Mouse (Mus musculus) hindbrain, embryonic 15.5 days (tissue): Measurements from ENCODE around the gene Gtf2e1. TPM values are rescaled to one million over a fixed set of nuclear protein-coding genes. Genes with fewer than 3 reads are reported as not detected.

Experiments
- ATAC-seq: fragments of 200-750 bp; cut with Nextera tagmentation; 2 replicates; pipeline ENCODE4 v1.8.0; 2017; ENCODE audit warnings: low read depth, moderate number of reproducible peaks, moderate TSS enrichment; ENCODE audit not compliant: low FRiP score
- H3K27ac ChIP-seq: fragments of 300-500 bp; sonication (generic); replicated peaks from 2 replicates; pipeline ENCODE4 v1.5.1; 2015; ENCODE audit warnings: mild to moderate bottlenecking, inconsistent platforms
- H3K27me3 ChIP-seq: fragments of 300-500 bp; sonication (generic); 2 replicates; pipeline ENCODE4 v1.6.1; 2015; ENCODE audit warnings: control low read depth, inconsistent platforms
- H3K36me3 ChIP-seq: fragments of 300-500 bp; sonication (generic); 2 replicates; pipeline ENCODE4 v1.6.1; 2015; ENCODE audit warnings: control low read depth, inconsistent platforms
- H3K4me1 ChIP-seq: fragments of 300-500 bp; sonication (generic); replicated peaks from 2 replicates; pipeline ENCODE4 v1.6.1; 2015; ENCODE audit warnings: control low read depth, inconsistent platforms
- H3K4me2 ChIP-seq: fragments of 300-500 bp; sonication (generic); 2 replicates; pipeline ENCODE4 v1.6.1; 2015; ENCODE audit warnings: moderate library complexity, mild to moderate bottlenecking, inconsistent platforms
- H3K4me3 ChIP-seq: fragments of 300-500 bp; sonication (generic); 2 replicates; pipeline ENCODE4 v1.5.1; 2015; ENCODE audit warnings: mild to moderate bottlenecking, inconsistent platforms
- H3K9ac ChIP-seq: fragments of 300-500 bp; sonication (generic); 2 replicates; pipeline ENCODE4 v1.6.1; 2015; ENCODE audit warnings: inconsistent platforms
- H3K9me3 ChIP-seq: fragments of 300-500 bp; sonication (generic); 2 replicates; pipeline ENCODE4 v1.6.1; 2016; ENCODE audit warnings: control low read depth, inconsistent platforms
- WGBS: fragments of 180-500 bp; shearing (Covaris S2); methylation state at CpG from one replicate; pipeline ENCODE4 v1.1.7; 2015; 5-methylcytosine and 5-hydroxymethylcytosine counted together
- polyA plus RNA-seq: library from polyadenylated mRNA; unstranded; fragments of >200 nt; fragmentation: Nextera tagmentation; extraction: Ambion mirVana; gene quantifications from 2 replicates; pipeline ENCODE4 v1.2.1, GENCODE M21; 2015

The Gtf2e1 gene
- polyA plus RNA-seq, 1 experiment from 2014 or later = 28.7 TPM

DNA sequence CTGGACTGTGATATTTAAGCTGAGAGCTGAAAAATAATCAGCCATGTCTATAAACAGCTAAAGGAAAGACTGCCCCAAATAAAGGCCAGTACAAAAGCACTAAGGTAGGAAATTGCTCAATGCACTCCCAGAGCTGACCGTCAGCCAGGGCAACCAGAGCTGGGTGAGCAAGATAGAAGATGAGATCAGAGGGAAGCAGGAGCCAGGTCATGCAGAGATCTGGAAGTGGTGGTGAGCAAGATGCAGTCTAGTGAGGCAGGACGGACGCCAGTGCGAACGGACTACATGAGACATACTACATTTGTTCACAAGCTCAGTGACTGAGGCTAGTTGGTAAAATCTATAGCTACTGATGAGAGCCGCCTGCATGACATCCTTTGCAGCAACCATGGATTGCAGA, 75.6 kb downstream of the Gtf2e1 start:
- H3K4me1 ChIP-seq = no peaks in the 10 kb centered on the region
- H3K4me3 ChIP-seq = no peak overlapping the region
- H3K27me3 ChIP-seq = no peaks in the 10 kb centered on the region
- H3K36me3 ChIP-seq = no peaks in the 10 kb centered on the region
- H3K9ac ChIP-seq = no peak overlapping the region
- H3K9me3 ChIP-seq = no peaks in the 10 kb centered on the region
- ATAC-seq = no peak
- H3K27ac ChIP-seq = no peak overlapping the region
- WGBS = 86% methylated on average over 6 of the region's 6 CpGs
- no peak overlapping the region for H3K4me2 ChIP-seq

DNA sequence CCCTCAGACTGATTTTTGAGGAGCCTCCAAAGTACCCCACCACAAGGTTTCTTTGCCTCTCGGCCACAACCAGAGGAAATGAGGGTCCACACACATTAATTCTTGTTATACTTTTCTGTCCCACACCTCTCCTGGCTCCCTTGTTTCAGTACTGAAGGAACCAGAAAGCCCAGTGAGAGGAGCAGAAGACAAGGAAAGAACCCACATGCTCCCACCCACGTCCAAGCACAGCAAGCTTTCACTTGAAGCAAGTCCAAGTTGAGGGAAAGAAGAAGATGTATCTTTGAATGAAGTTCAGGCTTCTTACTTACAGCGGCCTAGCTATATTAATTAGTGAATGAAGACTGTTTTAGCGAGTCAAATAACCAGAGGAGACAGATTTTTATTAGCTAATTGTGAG, 76.7 kb downstream of the Gtf2e1 start:
- no peak overlapping the region for H3K27ac ChIP-seq
- WGBS = 78% methylated on average over 4 of the region's 4 CpGs
- no peaks in the 10 kb centered on the region for H3K36me3 ChIP-seq
- H3K9me3 ChIP-seq = no peaks in the 10 kb centered on the region
- ATAC-seq = no peak
- no peaks in the 10 kb centered on the region for H3K4me1 ChIP-seq
- H3K4me3 ChIP-seq = no peak overlapping the region
- H3K4me2 ChIP-seq = no peak overlapping the region
- H3K27me3 ChIP-seq = no peaks in the 10 kb centered on the region
- H3K9ac ChIP-seq = no peak overlapping the region

DNA sequence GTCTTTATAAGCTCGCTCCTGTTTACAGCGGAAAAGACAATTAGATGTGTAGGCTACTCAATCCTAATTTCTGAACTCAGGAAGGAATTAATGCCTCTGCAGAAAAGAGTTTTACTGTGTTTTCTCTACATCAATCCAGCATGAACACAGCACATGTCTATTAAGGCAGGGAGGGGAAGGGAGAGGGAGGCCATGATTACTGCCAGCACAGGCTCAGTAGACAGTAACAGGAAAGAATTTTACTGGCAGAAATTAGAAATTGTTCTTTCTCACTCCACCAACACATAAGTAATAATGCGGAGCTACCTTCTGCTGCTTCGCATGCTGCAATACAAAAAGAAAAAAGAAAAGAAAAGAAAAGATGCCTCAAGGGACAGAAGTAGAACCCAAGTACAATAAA, 78.0 kb downstream of the Gtf2e1 start:
- no peak for ATAC-seq

More for the DNA sequence above, 78.0 kb downstream of the Gtf2e1 start:
- Histone ChIP-seq H3K27ac (no peak overlapping the region), H3K4me2 (no peak overlapping the region), H3K36me3 (no peaks in the 10 kb centered on the region), H3K27me3 (no peaks in the 10 kb centered on the region), H3K4me1 (no peaks in the 10 kb centered on the region), H3K4me3 (no peak overlapping the region), H3K9ac (no peak overlapping the region), H3K9me3 (no peaks in the 10 kb centered on the region)
- WGBS = 80% methylated on average over 4 of the region's 4 CpGs

Other genes with a start within 250 kb of the Gtf2e1 start
- 15.9 and 16.8 TPM in 2 replicates for gene Stxbp5l, start 154.8 kb downstream of the Gtf2e1 start, polyA plus RNA-seq
- gene Rabl3, start 96 bp upstream of the Gtf2e1 start, polyA plus RNA-seq = 16.2 and 16.4 TPM in 2 replicates
- 0.10 and 0.19 TPM in 2 replicates for gene Hgd, start 40.4 kb upstream of the Gtf2e1 start, polyA plus RNA-seq
- gene Ndufb4, start 114.7 kb upstream of the Gtf2e1 start, polyA plus RNA-seq = 56.8 and 59.9 TPM in 2 replicates
- 92.7 and 103 TPM in 2 replicates for gene Fstl1, start 237.1 kb upstream of the Gtf2e1 start, polyA plus RNA-seq